Mouse (Mus musculus): ENCODE measurements around the gene Dlat. TPM values are rescaled to one million over a fixed set of nuclear protein-coding genes. Genes with fewer than 3 reads are reported as not detected.
"Not testable (repeated sequence)": the region's sequence is repeated elsewhere in the genome, so short reads cannot be mapped to it uniquely, and the experiment has no call there.

Dlat gene
- total RNA-seq, 2 experiments from 2014 or later, result 142 to 149 TPM

DNA sequence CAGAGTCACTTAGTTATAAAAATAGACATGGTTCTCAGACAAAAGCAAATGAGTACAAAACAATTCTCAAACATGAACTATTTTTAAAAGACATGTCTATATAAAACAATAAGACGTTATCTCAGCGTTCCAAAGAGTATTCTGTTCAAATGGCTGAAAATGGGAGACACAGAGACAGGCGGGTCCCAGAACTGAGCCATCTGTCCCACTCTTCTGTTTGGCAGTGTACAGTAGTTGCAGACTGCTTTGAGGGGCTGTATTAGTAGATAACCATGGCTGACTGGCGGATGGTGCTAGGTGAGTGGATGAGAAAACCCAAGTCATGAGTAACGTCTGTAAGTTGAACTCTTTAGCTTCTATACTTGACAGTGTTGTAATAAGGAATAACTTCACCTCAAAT, 5.2 kb upstream of the Dlat start:
- DNase-seq (ENCODE audit: low spot score in 2 of 2), result peak in 1 of 2 experiments; percentile 62

DNA sequence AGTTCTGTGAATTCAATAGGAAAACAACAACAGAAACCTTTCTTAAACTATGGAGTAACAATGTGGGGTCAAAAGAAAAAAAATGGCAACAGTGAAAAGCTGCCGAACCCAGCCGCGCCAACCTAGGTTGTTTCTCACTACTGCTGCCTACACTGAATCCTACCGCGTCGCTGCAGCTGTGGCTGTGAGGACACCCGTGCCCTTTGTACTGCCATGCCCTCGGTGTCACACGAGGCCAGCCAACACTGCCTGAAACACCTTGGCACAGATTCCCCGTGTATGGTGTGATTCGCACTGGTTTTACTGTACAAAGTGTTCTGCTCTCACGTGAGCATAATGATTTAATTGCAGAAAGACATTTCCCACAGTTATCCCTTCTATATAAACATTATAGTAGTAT, 851 bp upstream of the Dlat start:
- no peak for DNase-seq (ENCODE audit: low spot score in 2 of 2)

DNA sequence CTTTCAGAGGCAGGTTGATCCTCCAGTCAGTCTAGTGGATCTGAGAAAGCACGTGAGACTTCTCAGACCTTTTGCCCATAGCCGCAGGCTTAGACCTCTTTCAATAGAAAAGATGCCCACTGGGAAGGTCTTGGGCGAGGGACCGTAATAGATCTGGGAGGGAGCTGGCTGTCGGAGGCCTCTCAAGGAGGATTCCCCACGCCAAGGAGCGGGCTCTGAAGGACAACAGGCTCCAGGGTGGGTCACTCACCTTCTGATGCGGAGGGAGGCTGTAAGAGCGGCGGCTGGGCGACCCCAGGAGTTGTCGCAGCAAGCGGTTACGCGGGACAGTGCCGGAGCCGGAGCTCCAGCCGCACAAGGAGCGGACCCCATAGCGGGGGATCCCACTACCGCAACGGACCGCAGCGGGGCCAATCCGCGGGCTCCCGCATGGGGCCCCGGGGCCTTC, 615 bp downstream of the Dlat start:
- DNase-seq (ENCODE audit: low spot score in 2 of 2), result peak in 1 of 2 experiments; percentile 24

DNA sequence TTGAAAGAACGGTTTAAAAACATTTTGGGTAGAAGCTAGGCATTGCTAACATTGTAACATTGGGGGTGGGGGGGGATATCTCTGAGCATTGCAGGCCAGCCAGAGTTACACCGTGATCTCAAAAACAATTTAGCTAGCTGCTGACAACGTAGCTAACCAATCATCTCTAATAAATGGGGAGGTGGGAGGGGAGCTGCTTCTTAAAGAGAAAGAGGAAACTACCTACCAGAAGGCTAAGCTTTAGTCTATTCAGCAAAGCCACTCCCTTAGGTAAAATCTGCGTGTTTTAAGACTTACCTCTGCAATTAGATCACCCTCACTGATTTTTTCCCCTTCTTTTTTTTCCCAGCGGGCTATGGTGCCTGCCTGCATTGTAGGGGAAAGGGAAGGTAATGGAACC, 1.2 kb downstream of the Dlat start:
- DNase-seq (ENCODE audit: low spot score in 2 of 2), result no peak

DNA sequence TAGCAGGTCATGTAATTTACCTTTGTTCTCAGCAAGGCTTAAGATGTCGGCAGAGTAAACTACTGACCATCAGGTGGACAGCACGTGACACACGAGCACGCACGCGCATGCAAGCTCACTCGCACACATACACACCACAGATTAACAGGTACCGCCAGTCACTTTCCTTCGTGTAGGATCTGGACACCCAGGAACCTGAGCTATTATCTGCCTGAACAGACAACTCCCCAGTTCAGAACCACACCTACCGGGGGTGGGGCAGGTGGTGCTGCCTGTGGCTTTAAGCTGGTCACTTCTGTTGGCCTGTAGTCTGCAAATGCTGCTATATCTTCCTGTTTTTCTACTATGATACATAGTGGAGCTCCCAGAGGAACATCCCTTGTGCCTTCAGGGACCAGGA, 9.1 kb downstream of the Dlat start:
- DNase-seq (ENCODE audit: low spot score in 2 of 2), result no peak

DNA sequence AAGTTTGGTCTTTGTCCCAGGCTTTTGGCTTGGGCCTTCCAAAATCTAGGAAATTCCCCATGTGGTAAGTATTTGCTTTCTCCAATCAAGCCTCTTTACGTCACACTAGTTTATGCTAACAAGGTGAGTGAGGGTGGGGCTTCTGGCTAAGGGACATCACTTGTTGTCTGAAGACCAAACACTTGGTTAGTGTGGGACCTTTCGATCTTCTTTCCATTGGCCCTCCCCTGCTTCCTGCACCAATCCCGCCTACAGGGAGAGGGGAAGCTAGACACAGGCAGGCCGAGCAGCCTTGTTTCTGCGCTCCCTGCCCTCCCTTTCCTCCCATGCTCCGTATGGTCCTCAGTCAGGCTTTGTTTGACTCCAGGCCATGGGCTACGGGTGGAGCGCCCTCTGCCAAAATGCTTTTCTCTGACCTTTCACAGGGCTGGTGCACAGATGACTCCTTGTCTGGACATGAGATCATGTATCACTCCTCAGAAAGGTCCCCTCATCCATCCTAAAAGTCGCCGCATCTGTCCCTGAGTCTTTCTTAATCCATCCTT, 12.7 kb downstream of the Dlat start:
- no peak for DNase-seq (ENCODE audit: low spot score in 2 of 2)

DNA sequence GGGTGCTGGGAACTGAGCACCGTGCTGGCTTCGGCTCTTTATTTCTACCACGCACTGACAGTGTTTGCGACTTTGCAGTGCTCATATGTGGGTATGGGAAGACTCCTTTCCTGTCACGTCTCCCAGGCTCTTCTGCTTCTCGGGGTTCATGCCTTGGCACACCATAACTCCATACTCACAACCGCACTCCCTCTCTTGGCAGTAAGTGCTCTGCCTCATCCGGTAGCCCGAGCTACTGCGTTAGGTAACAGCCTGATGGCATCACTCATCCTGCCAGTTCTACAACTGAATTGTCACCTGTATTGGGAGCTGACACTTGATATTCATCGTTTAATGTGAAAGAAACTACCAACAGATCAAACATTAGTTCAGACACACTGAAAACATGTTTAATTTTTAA, 25.3 kb downstream of the Dlat start:
- DNase-seq (ENCODE audit: low spot score in 2 of 2), result no peak

DNA sequence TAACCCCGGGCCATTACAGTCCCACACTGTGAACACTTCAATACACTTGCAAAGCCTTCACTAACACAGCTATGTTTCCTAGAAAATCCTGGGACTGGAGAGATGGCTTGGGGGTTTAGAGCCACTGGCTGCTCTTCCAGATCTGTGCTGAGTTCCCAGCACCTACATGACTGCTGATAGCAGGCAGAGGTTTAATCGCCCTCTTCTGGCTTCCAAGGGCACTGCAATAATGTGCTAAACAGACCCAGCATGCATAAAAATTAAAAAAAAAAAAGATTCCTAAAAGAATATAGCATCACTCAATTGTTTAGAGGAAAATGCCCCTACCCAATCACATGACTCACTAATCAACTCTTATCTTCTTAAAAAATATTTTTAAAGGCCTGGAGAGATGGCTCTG, 26.5 kb downstream of the Dlat start:
- no peak for DNase-seq (ENCODE audit: low spot score in 2 of 2)

DNA sequence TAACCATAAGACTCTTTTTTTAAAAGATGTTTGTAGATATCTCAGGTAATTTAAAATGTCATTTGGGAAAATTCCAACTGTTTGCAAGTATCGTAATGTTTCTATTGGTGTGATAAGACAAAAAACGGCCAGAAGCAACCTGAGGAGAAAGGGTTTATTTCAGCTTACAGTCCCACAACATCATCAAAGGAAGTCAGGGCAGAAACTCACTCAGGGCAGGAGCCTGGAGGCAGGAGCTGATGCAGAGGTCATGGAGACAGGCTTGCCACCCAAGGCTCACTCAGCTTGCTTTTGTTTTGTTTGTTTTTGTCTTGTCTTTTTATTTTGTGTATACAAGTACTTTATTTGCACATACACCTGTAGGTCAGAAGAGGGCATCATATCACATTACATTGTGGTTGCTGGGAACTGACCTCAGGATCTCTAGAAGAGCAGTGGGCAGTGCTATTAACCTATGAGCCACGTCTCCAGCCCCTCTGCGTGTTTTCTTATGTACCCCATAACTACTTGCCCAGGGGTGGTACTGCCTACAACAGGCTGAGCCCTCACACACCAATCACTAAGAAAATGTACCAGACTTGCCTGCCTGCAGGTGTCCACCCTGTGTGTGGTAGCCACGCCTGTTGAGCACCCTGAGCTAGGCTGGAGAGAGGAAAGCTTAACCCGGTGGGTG, 27.4 kb downstream of the Dlat start:
- DNase-seq (ENCODE audit: low spot score in 2 of 2), result no peak

DNA sequence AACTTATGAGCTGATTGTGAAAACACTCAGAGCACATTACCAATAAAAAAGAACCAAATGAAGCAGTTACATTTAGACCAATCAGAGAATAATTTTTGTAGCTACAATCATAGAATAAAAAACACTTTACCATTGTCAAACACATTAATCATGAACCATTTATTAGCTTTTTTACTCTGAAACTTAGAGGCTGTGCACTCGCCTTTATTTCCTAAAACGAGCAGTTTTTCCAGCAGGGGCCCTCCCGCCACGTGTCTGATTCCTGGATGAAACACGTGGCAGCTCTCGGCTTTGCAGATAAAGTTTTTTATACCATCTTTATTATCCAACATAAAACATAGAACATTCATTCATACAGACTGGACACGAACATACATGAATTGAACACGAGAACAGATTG, 28.7 kb downstream of the Dlat start:
- not testable (repeated sequence) for DNase-seq (ENCODE audit: low spot score in 2 of 2)

DNA sequence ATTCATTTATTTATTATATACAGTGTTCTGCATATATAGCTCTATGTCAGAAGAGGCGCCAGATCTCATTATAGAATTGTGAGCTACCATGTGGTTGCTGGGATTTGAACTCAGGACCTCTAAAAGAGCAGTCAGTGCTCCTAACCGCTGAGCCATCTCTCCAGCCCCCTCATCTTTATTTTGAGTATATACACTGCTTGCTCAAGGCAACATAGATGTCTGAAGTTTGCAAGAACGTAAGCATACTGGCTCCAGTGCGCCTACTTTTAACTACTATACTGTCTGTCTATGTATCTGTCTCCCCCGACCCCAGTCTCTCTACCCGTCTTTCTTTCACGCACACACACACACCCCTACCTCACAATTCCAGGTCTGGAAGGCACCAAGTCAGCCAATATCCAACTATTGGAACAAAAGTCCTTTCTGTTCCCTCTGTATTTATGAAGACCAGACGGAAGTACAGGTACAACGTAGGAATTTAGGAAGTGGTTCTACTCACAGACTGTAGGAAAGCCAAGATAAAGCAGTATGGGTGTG, 41.7 kb downstream of the Dlat start:
- no peak for DNase-seq (ENCODE audit: low spot score in 2 of 2)

DNA sequence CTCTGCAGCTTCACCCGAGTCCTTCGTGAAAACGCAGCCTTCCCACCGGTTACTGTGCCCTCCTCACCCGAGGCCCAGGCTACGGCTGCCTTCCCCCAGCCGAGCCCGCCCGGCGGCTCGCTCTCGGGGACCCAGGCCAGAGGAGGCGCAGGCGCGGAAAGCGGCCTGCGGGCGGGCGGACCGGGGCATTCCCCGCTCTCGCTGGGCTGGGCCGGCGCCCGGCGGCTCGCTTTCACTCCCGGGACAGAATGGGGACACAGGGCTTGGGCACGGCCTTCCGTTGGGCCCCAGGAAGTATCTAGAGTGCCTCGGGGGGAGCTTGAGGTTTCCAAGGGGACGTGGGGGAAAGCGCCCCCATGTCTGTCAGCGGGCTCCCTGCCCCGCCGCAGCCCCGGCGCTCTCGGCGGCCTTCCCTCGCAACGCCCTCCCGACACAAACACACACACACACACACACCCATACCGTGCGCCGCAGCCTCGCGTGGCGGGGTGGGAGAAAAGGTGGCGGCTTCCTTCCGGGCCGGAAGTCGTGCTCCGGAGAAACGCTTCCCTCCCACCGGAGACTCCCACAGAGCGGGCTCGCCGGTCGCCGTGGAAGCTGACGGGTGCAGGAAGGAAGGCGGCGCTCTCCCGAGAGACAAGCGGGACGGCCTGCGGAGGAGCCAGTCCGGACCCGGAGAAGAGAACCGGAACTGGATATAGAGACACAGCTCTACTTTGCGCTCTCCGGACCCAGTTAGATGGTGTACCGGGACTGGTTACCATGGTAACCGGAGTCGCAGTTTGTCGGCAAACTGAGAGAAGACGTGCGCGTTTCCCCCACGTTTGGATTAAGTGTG, 42.6 kb downstream of the Dlat start, which contains the start of the genes Pih1d2 and Nkapd1:
Gene Pih1d2 (plus strand): TSS at position 556 of the 838 bp plus-strand sequence.
Gene Nkapd1 (minus strand): TSS at position 699 of the 838 bp plus-strand sequence.
- peak; percentile 94 to 95 for DNase-seq (ENCODE audit: low spot score in 2 of 2)

DNA sequence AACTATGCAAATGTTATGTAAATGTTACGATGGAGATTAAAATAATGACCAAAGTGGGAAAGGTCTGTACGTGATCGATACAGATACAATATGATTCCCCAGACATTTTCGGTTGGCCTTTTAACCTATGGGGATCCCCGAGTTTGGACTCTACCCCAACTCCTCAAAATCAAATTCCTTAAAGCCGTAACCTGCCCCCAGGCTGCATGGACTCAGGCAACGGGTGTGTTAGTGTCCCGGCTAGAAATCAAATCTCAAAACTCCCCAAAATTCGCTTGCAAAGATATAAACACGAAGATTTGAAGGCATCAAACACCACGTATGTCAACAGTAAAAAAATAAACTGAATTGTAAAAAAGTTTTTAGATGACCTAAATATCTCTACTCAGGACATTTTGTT, 43.4 kb downstream of the Dlat start:
- DNase-seq (ENCODE audit: low spot score in 2 of 2), result no peak

DNA sequence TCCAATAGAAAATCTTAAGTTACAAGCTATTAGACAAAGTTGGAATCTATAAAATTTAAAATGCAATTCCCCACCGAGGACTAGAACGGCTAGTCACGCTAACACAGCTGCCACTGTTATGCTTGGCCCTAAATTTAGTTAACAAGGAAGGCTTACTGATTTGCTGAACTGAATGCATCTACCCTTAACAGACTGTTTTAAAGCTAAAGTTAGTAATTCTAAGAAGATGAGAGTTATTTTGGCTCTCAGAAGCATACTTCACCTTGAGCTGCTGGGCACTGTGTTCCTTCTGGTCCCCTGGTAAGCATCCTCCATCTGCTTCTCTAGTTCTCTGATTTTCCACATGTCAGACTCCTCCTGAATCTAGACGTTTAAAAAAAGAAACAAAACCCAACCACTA, 47.5 kb downstream of the Dlat start:
- no peak for DNase-seq (ENCODE audit: low spot score in 2 of 2)

DNA sequence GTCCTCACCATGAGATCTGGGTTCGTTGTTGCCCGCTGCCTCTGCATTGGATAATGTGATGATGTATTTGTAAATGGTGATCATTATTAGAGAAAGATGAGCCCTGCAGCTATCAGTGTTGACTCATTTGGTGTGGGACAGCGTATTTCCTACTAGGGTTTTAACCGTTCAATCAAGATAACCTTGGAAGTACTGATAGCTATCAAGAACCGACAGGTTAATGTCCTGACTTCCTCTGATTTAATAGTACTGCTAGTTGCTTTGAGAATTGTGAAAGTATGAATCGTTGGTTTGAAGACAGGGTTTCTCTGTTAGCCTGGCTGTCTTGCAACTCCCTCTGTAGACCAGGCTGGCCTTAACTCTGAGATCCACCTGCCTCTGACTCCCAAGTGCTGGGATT, 55.2 kb downstream of the Dlat start:
- DNase-seq (ENCODE audit: low spot score in 2 of 2), result no peak

DNA sequence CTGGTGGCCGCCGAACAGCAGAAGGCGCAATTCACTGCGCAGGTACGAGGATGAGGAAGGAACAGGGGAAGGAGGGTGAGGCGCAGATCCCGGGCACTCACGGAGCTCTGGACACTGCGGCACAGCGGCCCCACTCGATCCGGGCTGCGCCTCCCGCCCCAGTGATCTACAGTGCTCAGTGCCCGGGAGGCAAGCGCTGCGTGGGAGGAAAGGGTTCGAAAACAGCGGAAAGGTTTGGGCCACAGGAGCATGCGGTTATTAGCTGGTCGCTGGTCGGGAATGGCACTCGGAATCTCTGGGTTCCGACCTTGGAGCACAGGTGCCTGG, 55.6 kb downstream of the Dlat start:
- no peak for DNase-seq (ENCODE audit: low spot score in 2 of 2)

DNA sequence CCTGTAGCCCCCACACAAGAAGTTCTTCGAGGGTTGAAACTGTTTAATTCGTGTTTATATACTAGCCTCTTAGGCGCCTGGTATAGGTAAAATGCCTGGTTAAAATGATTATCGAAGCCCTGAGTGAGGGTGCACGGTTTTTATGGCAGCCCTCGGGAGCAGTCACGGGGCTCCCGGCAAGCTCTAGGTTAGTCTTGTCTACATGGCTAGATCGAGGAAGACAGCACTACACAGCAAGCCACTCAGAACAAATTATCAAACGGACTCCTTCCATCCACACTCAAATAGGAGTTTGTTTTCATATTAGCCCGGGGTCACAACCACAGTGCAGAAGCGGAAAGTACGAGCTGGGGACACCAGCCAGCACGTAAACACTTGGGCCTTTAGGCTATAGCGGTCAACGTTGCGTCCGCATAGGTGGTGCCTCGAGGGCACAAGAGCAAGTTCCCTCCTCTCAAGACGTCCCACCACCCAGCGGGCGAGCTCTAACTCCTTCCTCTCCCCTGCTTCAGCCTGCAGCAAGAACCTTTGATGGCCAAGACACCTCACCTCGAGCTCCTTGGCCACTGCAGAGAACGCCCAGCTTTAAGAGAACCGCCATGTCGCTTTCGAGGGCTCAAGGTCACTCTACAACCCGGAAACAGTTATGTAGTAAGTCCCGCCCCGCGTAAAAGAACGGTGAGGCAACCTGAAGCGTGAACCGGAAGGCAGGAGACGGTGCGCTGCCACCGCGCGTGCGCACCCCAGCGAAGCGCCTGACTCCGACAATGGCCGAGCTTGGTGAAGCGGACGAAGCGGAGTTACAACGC, 56.2 kb downstream of the Dlat start, which contains the start of the genes Sdhd and Timm8b:
Gene Sdhd (minus strand): TSS at position 624 of the 809 bp plus-strand sequence.
Gene Timm8b (plus strand): TSS at position 722 of the 809 bp plus-strand sequence.
- peak; percentile 92 to 96 for DNase-seq (ENCODE audit: low spot score in 2 of 2)

DNA sequence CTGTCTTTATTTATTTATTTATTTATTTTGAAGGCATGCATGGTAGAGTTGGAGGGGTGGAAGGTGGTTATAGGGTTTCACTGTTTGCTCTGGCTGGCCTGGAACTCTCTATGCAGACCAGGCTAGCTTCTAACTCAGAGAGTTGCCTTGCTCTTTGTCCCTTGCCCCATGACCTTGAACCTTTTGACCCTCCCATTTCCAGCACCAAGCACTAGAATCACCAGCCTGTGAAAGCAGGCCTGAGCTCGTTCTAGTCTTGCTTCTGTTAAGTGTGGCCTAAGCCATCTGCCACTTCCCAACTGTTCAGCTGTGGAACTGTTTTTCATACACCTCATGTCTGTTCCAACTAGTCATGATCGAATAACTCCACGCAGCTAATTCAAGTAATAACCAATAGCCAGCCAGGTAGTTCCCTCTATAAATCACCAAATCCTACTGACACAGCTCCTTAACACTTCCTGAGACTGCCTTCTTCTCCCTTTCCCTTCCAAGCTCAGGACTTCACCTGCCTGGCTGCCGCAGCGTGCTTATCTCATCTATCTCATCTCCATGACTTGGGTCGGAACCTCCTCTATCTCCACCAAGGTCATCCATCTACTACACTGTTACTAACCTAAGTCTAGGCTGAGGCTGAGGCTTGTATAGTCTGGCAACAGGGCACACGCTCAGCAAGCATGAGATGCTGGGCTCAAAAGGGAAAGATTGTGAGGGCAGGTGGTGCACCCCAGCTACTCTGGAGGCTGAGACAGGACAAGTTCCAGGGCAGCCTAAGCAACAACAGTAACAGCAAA, 57.3 kb downstream of the Dlat start:
- no peak for DNase-seq (ENCODE audit: low spot score in 2 of 2)

DNA sequence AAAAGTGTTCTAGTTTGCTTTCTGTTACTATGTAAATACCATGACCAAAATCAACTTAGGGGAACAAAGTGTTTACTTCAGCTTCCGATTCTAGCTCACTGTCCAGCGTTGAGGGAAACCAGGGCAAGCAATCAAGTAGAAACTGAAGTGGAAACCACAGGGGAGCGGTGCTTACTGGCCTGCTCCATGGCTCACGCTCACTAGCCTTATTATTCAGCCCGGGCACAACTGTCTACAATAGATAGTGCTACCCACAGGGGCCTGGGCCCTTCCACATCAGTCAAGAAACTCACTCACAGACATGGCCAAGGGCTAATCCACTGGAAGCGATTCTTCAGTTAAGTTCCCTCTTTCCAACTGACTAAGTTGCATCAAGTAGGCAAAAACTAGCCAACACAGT, 58.0 kb downstream of the Dlat start:
- DNase-seq (ENCODE audit: low spot score in 2 of 2), result no peak

DNA sequence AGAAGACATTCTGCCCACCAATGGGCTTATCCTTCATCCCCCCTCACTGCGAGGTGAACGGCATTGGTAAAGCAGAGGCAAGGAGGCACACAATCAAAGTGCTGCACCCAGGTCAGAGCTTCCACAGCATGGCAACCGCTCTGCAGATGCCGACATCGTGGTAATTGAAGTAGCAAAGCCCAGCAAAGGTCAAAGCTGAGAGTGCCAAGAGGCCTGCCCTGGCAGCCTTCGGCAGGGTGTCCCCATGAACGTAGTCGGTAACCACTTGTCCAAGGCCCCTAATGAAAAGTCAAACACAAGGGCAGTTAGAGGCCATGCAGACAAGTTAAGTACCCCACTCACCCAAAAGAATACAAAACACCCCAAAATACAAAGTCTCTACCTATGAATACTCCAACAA, 62.6 kb downstream of the Dlat start:
- DNase-seq (ENCODE audit: low spot score in 2 of 2), result no peak
